Mouse (Mus musculus) stomach, postnatal 0 days (tissue): Measurements from ENCODE around the gene Tspan4. TPM values are rescaled to one million over a fixed set of nuclear protein-coding genes. Genes with fewer than 3 reads are reported as not detected.

Experiments
- ATAC-seq: fragments of 200-750 bp; cut with Nextera tagmentation; 2 replicates; pipeline ENCODE4 v1.8.0; 2017; ENCODE audit not compliant: low FRiP score, low TSS enrichment
- DNase-seq: peaks from one replicate; pipeline ENCODE4 v3.0.0-alpha.2; 2016; ENCODE audit warnings: low spot score
- H3K27ac ChIP-seq: fragments of 300-500 bp; sonication (generic); replicated peaks from 2 replicates; pipeline ENCODE4 v1.5.1; 2014; ENCODE audit warnings: mild to moderate bottlenecking, control low read depth
- H3K27me3 ChIP-seq: fragments of 300-500 bp; sonication (generic); 2 replicates; pipeline ENCODE4 v1.6.1; 2014; ENCODE audit warnings: low read length; ENCODE audit not compliant: control insufficient read depth, insufficient read depth
- H3K36me3 ChIP-seq: fragments of 300-500 bp; sonication (generic); 2 replicates; pipeline ENCODE4 v1.6.1; 2014; ENCODE audit warnings: low read length, mixed read lengths; ENCODE audit not compliant: control insufficient read depth, insufficient read depth
- H3K4me1 ChIP-seq: fragments of 300-500 bp; sonication (generic); replicated peaks from 2 replicates; pipeline ENCODE4 v1.6.1; 2014; ENCODE audit warnings: antibody characterized with exemption; ENCODE audit not compliant: control insufficient read depth, insufficient read depth
- H3K4me2 ChIP-seq: fragments of 300-500 bp; sonication (generic); replicated peaks from 2 replicates; pipeline ENCODE4 v1.6.1; 2014; ENCODE audit warnings: low read depth, mild to moderate bottlenecking, control low read depth, moderate library complexity
- H3K4me3 ChIP-seq: fragments of 300-500 bp; sonication (generic); 2 replicates; pipeline ENCODE4 v1.5.1; 2014; ENCODE audit warnings: low read depth, low read length, control low read depth
- H3K9ac ChIP-seq: fragments of 300-500 bp; sonication (generic); 2 replicates; pipeline ENCODE4 v1.6.1; 2014; ENCODE audit warnings: mild to moderate bottlenecking, low read length, control low read depth, mixed read lengths
- H3K9me3 ChIP-seq: fragments of 300-500 bp; sonication (generic); 2 replicates; pipeline ENCODE4 v1.6.1; 2016; ENCODE audit warnings: low read length; ENCODE audit not compliant: control insufficient read depth
- CTCF ChIP-seq: IDR thresholded peaks from 2 replicates; pipeline ENCODE4 v1.5.1; 2016; ENCODE audit warnings: antibody characterized with exemption, low read depth, mild to moderate bottlenecking, moderate library complexity
- EP300 ChIP-seq: optimal IDR thresholded peaks from 2 replicates; pipeline ENCODE3; 2016; ENCODE audit warnings: antibody characterized with exemption
- WGBS: fragments of 180-500 bp; shearing (Covaris S2); extraction: QIAGEN DNeasy Blood & Tissue Kit; methylation state at CpG from one replicate; pipeline ENCODE4 v1.1.7; 2014; 5-methylcytosine and 5-hydroxymethylcytosine counted together
- polyA plus RNA-seq: library from polyadenylated mRNA; unstranded; fragments of >200 nt; fragmentation: Nextera tagmentation; extraction: Ambion mirVana; gene quantifications from 2 replicates; pipeline ENCODE4 v1.2.1, GENCODE M21; 2015

Tspan4 gene
- polyA plus RNA-seq, 1 experiment from 2014 or later: 58.7 TPM

GRCm38 (mm10) chr7:141461521-141462332, 13.3 kb upstream of the Tspan4 start:
- peak overlapping the region; percentile 64 for H3K9ac ChIP-seq
- peaks cover 12% of the 10 kb centered on the region for H3K4me1 ChIP-seq
- WGBS: 3% methylated on average over 56 of the region's 59 CpGs
- H3K27ac ChIP-seq: peak overlapping the region; percentile 70; the same call in 1 of the 2 replicates
- no peaks in the 10 kb centered on the region for H3K9me3 ChIP-seq
- peak overlapping the region; percentile 48 for H3K4me3 ChIP-seq
- TF ChIP-seq EP300 (no peak), CTCF (peak; percentile 47)
- ATAC-seq (0 out of 2 replicates have a peak, but pooled peaks have one; percentile 0), DNase-seq (peak; percentile 71)
- H3K36me3 ChIP-seq: peaks cover 3% of the 10 kb centered on the region; the same call in 1 of the 2 replicates
- H3K4me2 ChIP-seq: peak overlapping the region; percentile 72
- 0 out of 2 replicates have a peak, but pooled peaks cover 2% of the 10 kb centered on the region for H3K27me3 ChIP-seq

- Histone ChIP-seq H3K9me3 (no peaks in the 10 kb centered on the region), H3K27ac (peak overlapping the region; percentile 70; the same call in 1 of the 2 replicates), H3K4me1 (peaks cover 12% of the 10 kb centered on the region), H3K9ac (peak overlapping the region; percentile 64), H3K4me3 (peak overlapping the region; percentile 48), H3K27me3 (0 out of 2 replicates have a peak, but pooled peaks cover 2% of the 10 kb centered on the region), H3K36me3 (peaks cover 3% of the 10 kb centered on the region; the same call in 1 of the 2 replicates), H3K4me2 (peak overlapping the region; percentile 72)
- ATAC-seq (no peak), DNase-seq (peak; percentile 66)
- TF ChIP-seq CTCF (no peak), EP300 (no peak)
- WGBS: 22% methylated on average over 5 of the region's 5 CpGs
Measured at GRCm38 (mm10) chr7:141462333-141462821, 12.7 kb upstream of the Tspan4 start.

- 51% methylated on average over 12 of the region's 12 CpGs for WGBS
Measured at GRCm38 (mm10) chr7:141463824-141464602, 11.0 kb upstream of the Tspan4 start.

GRCm38 (mm10) chr7:141464603-141465201, 10.3 kb upstream of the Tspan4 start:
- H3K4me1 ChIP-seq: peaks cover 23% of the 10 kb centered on the region
- 0 out of 2 replicates have a peak, but pooled peaks cover 2% of the 10 kb centered on the region for H3K27me3 ChIP-seq
- 0 out of 2 replicates have a peak, but pooled peaks cover 2% of the 10 kb centered on the region for H3K36me3 ChIP-seq
- H3K4me3 ChIP-seq: peak overlapping the region; percentile 22
- DNase-seq: peak; percentile 65
- no peak for ATAC-seq
- no peak for TF ChIP-seq EP300
- no peak for TF ChIP-seq CTCF
- no peaks in the 10 kb centered on the region for H3K9me3 ChIP-seq
- H3K4me2 ChIP-seq: peak overlapping the region; percentile 37
- peak overlapping the region; percentile 49; the same call in 1 of the 2 replicates for H3K27ac ChIP-seq
- WGBS: 21% methylated on average over 38 of the region's 38 CpGs
- peak overlapping the region; percentile 47; the same call in 1 of the 2 replicates for H3K9ac ChIP-seq

More at GRCm38 (mm10) chr7:141463824-141464602, 11.0 kb upstream of the Tspan4 start:
- Histone ChIP-seq H3K4me1 (peaks cover 19% of the 10 kb centered on the region), H3K4me2 (peak overlapping the region; percentile 37), H3K27me3 (0 out of 2 replicates have a peak, but pooled peaks cover 2% of the 10 kb centered on the region), H3K9me3 (no peaks in the 10 kb centered on the region), H3K36me3 (peaks cover under 1% of the 10 kb centered on the region; the same call in 1 of the 2 replicates), H3K9ac (peak overlapping the region; percentile 27; the same call in 1 of the 2 replicates), H3K4me3 (no peak overlapping the region), H3K27ac (peak overlapping the region; percentile 49; the same call in 1 of the 2 replicates)
- no peak for DNase-seq
- TF ChIP-seq CTCF (no peak), EP300 (no peak)
- ATAC-seq: no peak

- Histone ChIP-seq H3K27me3 (0 out of 2 replicates have a peak, but pooled peaks cover 2% of the 10 kb centered on the region), H3K27ac (no peak overlapping the region; the same call in 1 of the 2 replicates), H3K4me2 (peak overlapping the region; percentile 17; the same call in 1 of the 2 replicates), H3K4me1 (peaks cover 24% of the 10 kb centered on the region), H3K9ac (no peak overlapping the region), H3K9me3 (no peaks in the 10 kb centered on the region), H3K36me3 (peaks cover 9% of the 10 kb centered on the region), H3K4me3 (no peak overlapping the region)
- DNase-seq (no peak), ATAC-seq (no peak)
- WGBS: 45% methylated on average over 10 of the region's 10 CpGs
- no peak for TF ChIP-seq EP300
- no peak for TF ChIP-seq CTCF
Measured at GRCm38 (mm10) chr7:141465388-141466044, 9.5 kb upstream of the Tspan4 start.
